Mouse (Mus musculus) brain, embryonic 14.5 days (tissue): ENCODE measurements around the gene Clasp2. TPM values are rescaled to one million over a fixed set of nuclear protein-coding genes. Genes with fewer than 3 reads are reported as not detected.

ENCODE experiments used
- DNase-seq: peaks from one replicate; pipeline ENCODE4 v3.0.0-alpha.2; 2011; ENCODE audit warnings: low read depth
- CTCF ChIP-seq: fragments of 200-500 bp; IDR thresholded peaks from 2 replicates; pipeline ENCODE4 v1.5.1; 2012; ENCODE audit warnings: inconsistent platforms, mild to moderate bottlenecking, moderate library complexity, borderline replicate concordance; ENCODE audit not compliant: insufficient read depth, insufficient read length; ENCODE audit errors: extremely low read depth
- POLR2A ChIP-seq: fragments of 200-500 bp; IDR thresholded peaks from 2 replicates; pipeline ENCODE4 v1.6.1; 2012; ENCODE audit warnings: mild to moderate bottlenecking, inconsistent platforms, borderline replicate concordance; ENCODE audit not compliant: poor library complexity, insufficient read depth, insufficient read length, severe bottlenecking; ENCODE audit errors: extremely low read depth
- polyA plus RNA-seq: library from polyadenylated mRNA; depleted of rRNA; stranded (reverse); fragments of >200 nt; gene quantifications from 2 replicates; pipeline ENCODE4 v1.2.3, GENCODE M21; 2012; rRNA removed

Gene Clasp2
- polyA plus RNA-seq, 1 experiment, result 135 TPM

- TF ChIP-seq CTCF, result no peak
- TF ChIP-seq POLR2A, result no peak
- no peak for DNase-seq
These were observed 222.4 kb downstream of the Clasp2 start for GRCm38 (mm10) chr9:113963718-113964117.

- TF ChIP-seq CTCF (no peak), POLR2A (no peak)
- DNase-seq, result no peak
These were observed 223.1 kb downstream of the Clasp2 start for GRCm38 (mm10) chr9:113964415-113964814.

- DNase-seq, result no peak
- TF ChIP-seq POLR2A, result no peak
- no peak for TF ChIP-seq CTCF
These were observed 225.6 kb downstream of the Clasp2 start for GRCm38 (mm10) chr9:113966838-113967237.

GRCm38 (mm10) chr9:113968967-113969366 lies 227.7 kb downstream of the Clasp2 start:
- DNase-seq, result no peak
- TF ChIP-seq CTCF, result no peak
- TF ChIP-seq POLR2A, result no peak

Other genes starting within 250 kb of the Clasp2 start
- gene Pdcd6ip, start 33.2 kb upstream of the Clasp2 start, polyA plus RNA-seq, result 42.9 and 46.2 TPM in 2 replicates
- 134 and 165 TPM in 2 replicates for gene Ubp1, start 189.5 kb downstream of the Clasp2 start, polyA plus RNA-seq